In genomic region chr15:32012044-32012443, GRCm38 (mm10) we compare ENCODE assay signal across 8 mouse cellular contexts.
DNase-seq lines count a peak whose midpoint lies in the region; ATAC-seq and TF ChIP-seq lines count a peak whose summit lies in the region.

No protein-coding gene starts in this region.

- no peak overlapping the region for H3K4me3 ChIP-seq in stomach, postnatal 0 days (ENCODE audit: low read depth, low read length)
- no peak overlapping the region for H3K4me3 ChIP-seq in midbrain, embryonic 16.5 days (ENCODE audit: low read depth, low read length)

- H3K27me3 ChIP-seq in stomach, postnatal 0 days (ENCODE audit: control insufficient read depth, insufficient read depth, low read length), result no peaks in the 10 kb centered on the region
- no peaks in the 10 kb centered on the region for H3K27me3 ChIP-seq in midbrain, embryonic 16.5 days (ENCODE audit: control insufficient read depth, insufficient read depth, low read depth, low read length)

- 28% methylated on average over 2 of the region's 2 CpGs for WGBS in stomach, postnatal 0 days
- WGBS in midbrain, embryonic 16.5 days, result 63% methylated on average over 2 of the region's 2 CpGs

- peak; percentile 80 for TF ChIP-seq CTCF in stomach, postnatal 0 days (IDR thresholded peaks at IDR 0.05; ENCODE audit: low read depth)

- no peak overlapping the region for H3K9ac ChIP-seq in stomach, postnatal 0 days (ENCODE audit: low read length)
- H3K9ac ChIP-seq in midbrain, embryonic 16.5 days (ENCODE audit: low read depth, low read length), result no peak overlapping the region

- ATAC-seq in stomach, postnatal 0 days (ENCODE audit: low FRiP score, low TSS enrichment), result no peak
- ATAC-seq in midbrain, embryonic 16.5 days, result no peak

- no peaks in the 10 kb centered on the region for H3K9me3 ChIP-seq in stomach, postnatal 0 days (ENCODE audit: control insufficient read depth, low read length)
- H3K9me3 ChIP-seq in midbrain, embryonic 16.5 days (replicated peaks; ENCODE audit: control insufficient read depth, low read length, poor library complexity, severe bottlenecking), result no peaks in the 10 kb centered on the region

- TF ChIP-seq EP300 in stomach, postnatal 0 days (optimal IDR thresholded peaks at IDR 0.05), result no peak

- no peaks in the 10 kb centered on the region for H3K4me1 ChIP-seq in stomach, postnatal 0 days (replicated peaks; ENCODE audit: control insufficient read depth, insufficient read depth)
- no peaks in the 10 kb centered on the region for H3K4me1 ChIP-seq in midbrain, embryonic 16.5 days (ENCODE audit: control insufficient read depth, insufficient read depth, low read length)

- no peak overlapping the region for H3K4me2 ChIP-seq in stomach, postnatal 0 days (replicated peaks; ENCODE audit: low read depth)
- no peak overlapping the region for H3K4me2 ChIP-seq in midbrain, embryonic 16.5 days (ENCODE audit: low read length)

- H3K27ac ChIP-seq in stomach, postnatal 0 days (replicated peaks), result no peak overlapping the region
- no peak overlapping the region for H3K27ac ChIP-seq in midbrain, embryonic 16.5 days (ENCODE audit: low read length)

- H3K36me3 ChIP-seq in stomach, postnatal 0 days (ENCODE audit: control insufficient read depth, insufficient read depth, low read length), result no peaks in the 10 kb centered on the region
- no peaks in the 10 kb centered on the region for H3K36me3 ChIP-seq in midbrain, embryonic 16.5 days (ENCODE audit: control insufficient read depth, insufficient read depth, low read length)

- intact Hi-C loops in heart, postnatal 25 days (cut with DNase I), result loop anchor here (2.0 to 5.0 kb wide), 4 partner anchors 233 to 707 kb away; partner anchors contain the start of gene Sema5a

- peak; percentile 86 for DNase-seq in heart, adult 11 months
- no peak for DNase-seq in heart, postnatal 25 days (ENCODE audit: low spot score)
- peak; percentile 20 for DNase-seq in right cerebral cortex, postnatal 14 days
- DNase-seq in right cerebral cortex, postnatal 36 days (ENCODE audit: low spot score in 2 of 2), result no peak
- peak; percentile 65 for DNase-seq in cerebellum, postnatal 14 days
- DNase-seq in kidney, adult 8-10 months, result peak; percentile 27 to 60
- DNase-seq in stomach, postnatal 0 days (ENCODE audit: low spot score), result peak; percentile 45

Comparison
In these comparisons a context has a peak if more than half of its experiments do, and no peak if none do; other contexts are left out.
1. DNase-seq: peak in heart, adult 11 months (single experiment), right cerebral cortex, postnatal 14 days (single experiment), cerebellum, postnatal 14 days (2 of 2), kidney, adult 8-10 months (2 of 2) and stomach, postnatal 0 days (single experiment); none in heart, postnatal 25 days (single experiment) and right cerebral cortex, postnatal 36 days (0 of 2).